Mouse (Mus musculus): ENCODE measurements around the gene Cftr. TPM values are rescaled to one million over a fixed set of nuclear protein-coding genes. Genes with fewer than 3 reads are reported as not detected.
A peak's percentile ranks its signal among the peaks of the same experiment; 100 is the strongest.

The Cftr gene
- polyA plus RNA-seq, 1 experiment from 2014 or later: 3.3 TPM

DNA sequence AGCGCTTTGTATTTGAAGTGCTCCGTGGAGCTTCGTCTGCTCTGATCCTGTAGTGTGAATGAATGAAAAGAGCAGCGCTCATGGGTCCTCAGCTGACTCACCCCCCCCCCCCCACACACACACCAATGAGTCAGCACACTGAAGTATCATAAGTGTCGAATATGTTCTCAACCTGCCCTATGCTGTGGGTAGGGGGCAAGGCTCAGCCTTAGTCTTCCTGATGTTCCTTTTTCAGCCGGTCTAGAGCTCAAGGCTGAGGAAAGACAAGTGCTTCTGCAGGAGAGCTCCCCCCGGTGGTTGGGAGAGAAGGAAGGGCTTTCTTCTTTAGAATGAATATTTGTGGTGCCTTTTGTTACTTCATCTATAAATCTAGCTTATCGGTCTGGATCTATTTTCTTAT lies 1.1 kb downstream of the Cftr start:
- no peaks in the 10 kb centered on the region for H3K9me3 ChIP-seq (replicated peaks; ENCODE audit: low read length)
- H3K27ac ChIP-seq: no peak overlapping the region
- peak; percentile 63 for TF ChIP-seq CTCF (IDR thresholded peaks at IDR 0.05; ENCODE audit: low read depth)
- no peaks in the 10 kb centered on the region for H3K36me3 ChIP-seq (ENCODE audit: insufficient read depth, low read length)
- H3K4me2 ChIP-seq (ENCODE audit: low read length): no peak overlapping the region
- DNase-seq (ENCODE audit: low spot score): peak; percentile 48
- no peak overlapping the region for H3K9ac ChIP-seq (ENCODE audit: low read depth, low read length)
- 51% methylated on average over 8 of the region's 8 CpGs for WGBS
- H3K4me3 ChIP-seq (replicated peaks; ENCODE audit: low read depth, low read length): no peak overlapping the region
- H3K27me3 ChIP-seq (ENCODE audit: insufficient read depth, low read length): no peaks in the 10 kb centered on the region
- peak; percentile 65 for ATAC-seq (replicated peaks; ENCODE audit: low FRiP score, low read depth)
- H3K4me1 ChIP-seq (replicated peaks; ENCODE audit: insufficient read depth, low read length): 0 out of 2 replicates have a peak, but pooled peaks cover 3% of the 10 kb centered on the region

DNA sequence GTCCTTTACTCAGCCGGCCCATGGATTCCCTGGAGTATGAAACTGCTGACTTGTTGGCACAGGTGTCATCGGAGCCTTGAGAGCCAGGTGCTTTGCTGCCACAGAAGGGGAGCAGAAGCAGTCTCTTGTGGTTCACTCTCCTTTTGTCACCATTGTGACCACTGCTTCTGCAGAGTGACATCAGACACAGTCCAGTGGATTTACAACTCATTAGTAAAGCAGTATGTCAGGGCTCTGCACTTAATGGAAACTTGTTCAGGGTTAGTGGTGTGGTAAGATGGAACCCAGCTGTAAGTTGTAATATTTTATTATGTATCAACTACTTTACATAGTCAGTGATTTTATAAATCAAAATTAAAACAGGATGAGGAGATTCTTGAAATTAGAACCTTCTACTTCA lies 7.0 kb downstream of the Cftr start:
- Histone ChIP-seq H3K36me3 (ENCODE audit: insufficient read depth, low read length) (no peaks in the 10 kb centered on the region), H3K4me2 (ENCODE audit: low read length) (no peak overlapping the region), H3K4me3 (replicated peaks; ENCODE audit: low read depth, low read length) (no peak overlapping the region), H3K4me1 (replicated peaks; ENCODE audit: insufficient read depth, low read length) (0 out of 2 replicates have a peak, but pooled peaks cover 3% of the 10 kb centered on the region), H3K9me3 (replicated peaks; ENCODE audit: low read length) (no peaks in the 10 kb centered on the region), H3K27ac (no peak overlapping the region), H3K27me3 (ENCODE audit: insufficient read depth, low read length) (no peaks in the 10 kb centered on the region), H3K9ac (ENCODE audit: low read depth, low read length) (no peak overlapping the region)
- WGBS: 53% methylated on average over 2 of the region's 2 CpGs
- TF ChIP-seq CTCF (IDR thresholded peaks at IDR 0.05; ENCODE audit: low read depth): no peak
- DNase-seq (ENCODE audit: low spot score) (no peak), ATAC-seq (replicated peaks; ENCODE audit: low FRiP score, low read depth) (no peak)

DNA sequence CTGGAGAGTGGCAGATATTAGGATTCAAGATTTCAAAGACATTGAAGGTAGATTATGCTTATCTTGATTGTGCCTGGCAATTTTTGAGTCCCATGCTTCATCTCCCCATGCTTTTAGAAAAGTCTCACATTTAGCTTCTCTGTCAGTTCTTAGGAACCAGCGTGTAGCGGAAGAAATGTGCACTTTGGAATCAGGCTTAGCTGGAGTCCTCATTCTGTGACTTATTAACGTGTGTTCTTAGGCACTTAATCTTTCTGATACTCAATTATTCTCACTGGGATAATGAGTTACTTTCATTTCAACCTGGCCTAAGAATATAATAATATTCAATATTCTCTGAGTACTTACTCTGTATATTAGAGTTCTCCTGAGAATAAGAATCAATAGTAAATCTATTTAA lies 10.2 kb downstream of the Cftr start:
- peak; percentile 32 for DNase-seq (ENCODE audit: low spot score)
- ATAC-seq (replicated peaks; ENCODE audit: low FRiP score, low read depth): peak; percentile 82; the same call in 1 of the 2 replicates
- Histone ChIP-seq H3K9ac (ENCODE audit: low read depth, low read length) (no peak overlapping the region), H3K4me1 (replicated peaks; ENCODE audit: insufficient read depth, low read length) (0 out of 2 replicates have a peak, but pooled peaks cover 3% of the 10 kb centered on the region), H3K27me3 (ENCODE audit: insufficient read depth, low read length) (no peaks in the 10 kb centered on the region), H3K9me3 (replicated peaks; ENCODE audit: low read length) (no peaks in the 10 kb centered on the region), H3K4me2 (ENCODE audit: low read length) (no peak overlapping the region), H3K4me3 (replicated peaks; ENCODE audit: low read depth, low read length) (no peak overlapping the region), H3K36me3 (ENCODE audit: insufficient read depth, low read length) (no peaks in the 10 kb centered on the region), H3K27ac (no peak overlapping the region)
- TF ChIP-seq CTCF (IDR thresholded peaks at IDR 0.05; ENCODE audit: low read depth): no peak
- WGBS: 56% methylated on average over 3 of the region's 3 CpGs

DNA sequence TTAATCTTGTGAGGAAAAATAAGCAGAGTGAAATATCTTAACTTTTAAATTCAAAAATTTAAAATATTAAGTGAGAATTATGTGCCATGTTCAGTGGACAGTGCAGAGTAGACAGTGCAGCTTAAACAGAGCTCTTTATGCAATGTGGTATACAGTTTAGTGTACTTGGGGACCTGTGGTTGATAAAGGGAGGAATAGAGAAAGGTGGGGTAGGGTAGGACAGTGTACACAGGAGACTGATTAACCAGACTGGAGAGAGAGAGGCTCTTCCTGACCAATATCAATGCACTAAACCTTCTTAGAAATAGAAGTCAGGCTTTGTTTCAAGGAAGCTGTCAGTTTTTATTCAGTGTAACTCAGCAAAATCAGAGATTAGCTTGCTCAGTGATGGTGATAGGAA lies 12.4 kb downstream of the Cftr start:
- ATAC-seq (replicated peaks; ENCODE audit: low FRiP score, low read depth) (no peak), DNase-seq (ENCODE audit: low spot score) (no peak)
- Histone ChIP-seq H3K4me3 (replicated peaks; ENCODE audit: low read depth, low read length) (no peak overlapping the region), H3K9ac (ENCODE audit: low read depth, low read length) (no peak overlapping the region), H3K27me3 (ENCODE audit: insufficient read depth, low read length) (no peaks in the 10 kb centered on the region), H3K4me2 (ENCODE audit: low read length) (no peak overlapping the region), H3K36me3 (ENCODE audit: insufficient read depth, low read length) (no peaks in the 10 kb centered on the region), H3K9me3 (replicated peaks; ENCODE audit: low read length) (no peaks in the 10 kb centered on the region), H3K27ac (no peak overlapping the region), H3K4me1 (replicated peaks; ENCODE audit: insufficient read depth, low read length) (no peaks in the 10 kb centered on the region)
- no peak for TF ChIP-seq CTCF (IDR thresholded peaks at IDR 0.05; ENCODE audit: low read depth)

DNA sequence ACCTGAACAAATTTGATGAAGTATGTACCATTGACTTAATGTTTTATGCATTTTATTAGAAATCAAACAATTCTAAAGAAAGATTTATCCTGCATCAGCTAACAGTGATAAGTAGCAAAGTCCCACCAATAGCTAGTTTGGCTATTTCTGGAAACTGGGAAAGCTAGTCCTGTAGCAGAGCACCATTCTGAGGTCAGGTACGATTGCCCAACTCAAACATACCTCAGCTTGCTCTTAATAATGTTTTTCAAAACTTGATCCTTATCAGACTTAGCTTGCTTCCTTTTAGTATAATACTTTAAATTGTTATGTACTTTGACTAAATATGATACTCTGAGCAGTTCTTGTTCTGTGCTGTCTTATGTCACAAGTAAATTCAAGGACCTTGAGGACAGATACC lies 50.2 kb downstream of the Cftr start:
- Histone ChIP-seq H3K4me3 (replicated peaks; ENCODE audit: low read depth, low read length) (no peak overlapping the region), H3K4me2 (ENCODE audit: low read length) (no peak overlapping the region), H3K36me3 (ENCODE audit: insufficient read depth, low read length) (no peaks in the 10 kb centered on the region), H3K4me1 (replicated peaks; ENCODE audit: insufficient read depth, low read length) (no peaks in the 10 kb centered on the region), H3K9me3 (replicated peaks; ENCODE audit: low read length) (no peaks in the 10 kb centered on the region), H3K9ac (ENCODE audit: low read depth, low read length) (no peak overlapping the region), H3K27me3 (ENCODE audit: insufficient read depth, low read length) (no peaks in the 10 kb centered on the region), H3K27ac (no peak overlapping the region)
- ATAC-seq (replicated peaks; ENCODE audit: low FRiP score, low read depth) (no peak), DNase-seq (ENCODE audit: low spot score) (no peak)
- 71% methylated on average over 1 of the region's 1 CpGs for WGBS
- TF ChIP-seq CTCF (IDR thresholded peaks at IDR 0.05; ENCODE audit: low read depth): no peak

DNA sequence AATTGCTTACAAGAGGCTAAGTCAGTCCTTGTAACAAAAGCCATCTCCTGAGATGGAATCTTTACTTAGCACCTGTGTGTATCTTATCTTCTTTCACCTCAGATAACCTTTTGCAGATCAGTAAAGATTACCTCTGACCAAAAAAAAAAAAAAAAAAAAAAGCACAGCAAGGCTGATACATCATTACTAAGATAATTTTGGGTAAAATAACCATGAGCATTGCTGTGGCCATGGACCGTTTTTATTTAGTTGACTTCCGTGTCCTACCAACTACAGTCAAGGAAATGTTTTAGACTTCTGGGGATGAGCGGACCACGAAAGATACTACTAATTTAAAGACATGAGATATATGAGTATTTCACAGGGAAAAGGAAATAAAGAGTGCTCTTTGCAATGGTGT lies 52.7 kb downstream of the Cftr start:
- no peaks in the 10 kb centered on the region for H3K9me3 ChIP-seq (replicated peaks; ENCODE audit: low read length)
- no peaks in the 10 kb centered on the region for H3K27me3 ChIP-seq (ENCODE audit: insufficient read depth, low read length)
- no peak overlapping the region for H3K9ac ChIP-seq (ENCODE audit: low read depth, low read length)
- WGBS: 93% methylated on average over 4 of the region's 4 CpGs
- DNase-seq (ENCODE audit: low spot score): no peak
- H3K36me3 ChIP-seq (ENCODE audit: insufficient read depth, low read length): no peaks in the 10 kb centered on the region
- no peak overlapping the region for H3K4me3 ChIP-seq (replicated peaks; ENCODE audit: low read depth, low read length)
- ATAC-seq (replicated peaks; ENCODE audit: low FRiP score, low read depth): no peak
- H3K4me2 ChIP-seq (ENCODE audit: low read length): no peak overlapping the region
- H3K4me1 ChIP-seq (replicated peaks; ENCODE audit: insufficient read depth, low read length): no peaks in the 10 kb centered on the region
- no peak overlapping the region for H3K27ac ChIP-seq
- TF ChIP-seq CTCF (IDR thresholded peaks at IDR 0.05; ENCODE audit: low read depth): no peak

DNA sequence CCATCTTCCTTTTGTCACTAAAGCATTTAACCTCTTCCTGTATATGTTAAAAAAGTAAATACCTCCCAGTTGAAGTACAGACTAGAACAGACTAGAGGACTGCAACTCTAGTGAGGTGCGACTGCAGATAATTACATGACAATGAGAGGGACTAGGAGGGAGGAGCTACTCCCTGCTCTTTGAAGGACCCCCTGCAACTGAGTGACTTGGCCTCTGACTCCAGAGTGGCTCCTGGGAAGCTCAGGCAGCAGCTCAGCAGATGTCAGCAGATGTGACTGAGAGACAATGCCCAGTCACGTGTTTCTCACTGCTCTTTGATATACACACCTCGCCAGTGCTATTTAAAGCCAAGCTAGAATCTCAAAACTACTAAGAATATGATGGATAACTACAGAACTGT lies 54.7 kb downstream of the Cftr start:
- Histone ChIP-seq H3K4me3 (replicated peaks; ENCODE audit: low read depth, low read length) (no peak overlapping the region), H3K27me3 (ENCODE audit: insufficient read depth, low read length) (no peaks in the 10 kb centered on the region), H3K9ac (ENCODE audit: low read depth, low read length) (no peak overlapping the region), H3K9me3 (replicated peaks; ENCODE audit: low read length) (no peaks in the 10 kb centered on the region), H3K36me3 (ENCODE audit: insufficient read depth, low read length) (no peaks in the 10 kb centered on the region), H3K4me1 (replicated peaks; ENCODE audit: insufficient read depth, low read length) (no peaks in the 10 kb centered on the region), H3K27ac (no peak overlapping the region), H3K4me2 (ENCODE audit: low read length) (no peak overlapping the region)
- TF ChIP-seq CTCF (IDR thresholded peaks at IDR 0.05; ENCODE audit: low read depth): no peak
- WGBS: 22% methylated on average over 3 of the region's 3 CpGs
- DNase-seq (ENCODE audit: low spot score) (no peak), ATAC-seq (replicated peaks; ENCODE audit: low FRiP score, low read depth) (no peak)

All from kidney, postnatal 0 days (tissue).